Mouse (Mus musculus) testis, postnatal 14 days (tissue): ENCODE measurements at regions not wholly inside any gene's neighbourhood (a gene's known extent, or its start where the extent isn't known, plus 50 kb on each side); places are given as distances from the start of the nearest gene placed in this dataset.

Source experiments
- DNase-seq: peaks from one replicate; pipeline ENCODE4 v3.0.0; 2021; ENCODE audit warnings: low spot score

DNA sequence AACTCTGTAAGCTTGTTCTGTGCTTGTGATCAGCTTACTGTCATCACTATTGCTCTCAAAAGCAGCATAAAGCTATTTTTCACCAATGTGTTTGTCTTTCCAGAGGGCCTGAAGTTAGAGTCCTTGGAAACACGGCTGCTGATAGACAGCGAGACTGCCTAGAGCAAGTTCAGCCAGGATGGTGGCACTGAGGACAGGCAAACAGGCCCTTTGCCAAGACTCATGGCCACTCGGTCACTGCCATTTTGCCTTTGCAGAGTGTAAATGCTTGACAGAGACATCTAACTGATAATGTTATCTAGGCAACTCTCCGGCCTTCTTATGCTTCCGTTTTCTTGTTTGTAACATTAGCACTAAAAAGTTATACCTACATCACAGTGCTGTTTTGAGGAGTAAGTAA lies 280.3 kb upstream of the Smim15 start:
- no peak for DNase-seq

DNA sequence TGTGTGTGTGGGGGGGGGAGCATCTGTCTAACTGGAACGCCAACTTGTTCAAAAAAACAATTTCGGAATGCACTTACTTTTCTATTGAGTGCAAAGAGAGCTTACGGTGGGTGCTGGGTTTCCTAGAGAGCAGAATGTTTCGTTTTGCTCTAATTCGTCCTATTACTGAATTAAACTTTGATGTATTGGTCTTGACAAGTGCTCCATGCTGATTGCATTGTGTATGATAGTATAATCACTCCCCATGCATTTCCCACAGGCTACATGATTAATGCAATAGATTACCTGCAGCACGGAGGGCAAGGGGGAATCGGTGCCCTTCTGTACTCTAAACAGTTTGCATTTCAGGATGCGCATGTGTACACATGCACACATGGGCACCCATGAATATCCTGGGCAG lies 283.7 kb upstream of the Smim15 start:
- no peak for DNase-seq

DNA sequence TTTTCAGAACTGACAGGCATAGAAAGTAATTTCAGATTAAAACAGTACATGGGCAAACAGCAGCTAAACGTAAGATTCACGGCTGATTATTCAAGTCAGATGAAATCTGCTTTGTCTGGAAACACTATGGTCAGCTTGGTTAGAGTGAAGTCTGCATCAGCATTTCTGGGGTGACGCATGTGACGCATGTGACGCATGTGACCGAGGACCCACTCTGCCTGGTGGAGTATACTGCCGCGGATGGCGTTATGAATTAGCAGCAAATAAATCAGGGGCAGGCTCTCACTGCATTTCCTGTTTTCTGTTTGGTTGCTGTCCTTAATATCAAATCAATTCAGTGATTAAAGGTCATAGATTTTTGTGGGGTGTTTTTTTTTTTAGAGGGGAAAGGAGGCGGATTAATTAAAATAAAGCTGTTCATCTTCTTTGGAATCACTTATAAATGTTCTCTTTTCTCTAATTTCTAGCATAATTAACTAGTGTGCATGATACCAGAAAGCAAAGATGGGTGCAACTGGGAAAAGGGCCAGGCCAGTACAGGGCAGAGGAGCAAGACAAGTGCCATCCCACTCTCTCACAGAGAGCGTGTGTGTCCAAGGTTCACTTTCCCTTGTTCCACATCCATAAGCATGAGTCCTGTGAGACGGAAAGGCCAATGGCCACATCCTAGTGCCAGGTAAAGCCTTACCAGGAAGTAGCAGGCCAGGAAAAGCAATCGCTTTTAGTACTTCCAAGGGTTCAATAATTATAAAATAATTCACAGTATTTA lies 285.7 kb upstream of the Smim15 start:
- DNase-seq, result no peak

DNA sequence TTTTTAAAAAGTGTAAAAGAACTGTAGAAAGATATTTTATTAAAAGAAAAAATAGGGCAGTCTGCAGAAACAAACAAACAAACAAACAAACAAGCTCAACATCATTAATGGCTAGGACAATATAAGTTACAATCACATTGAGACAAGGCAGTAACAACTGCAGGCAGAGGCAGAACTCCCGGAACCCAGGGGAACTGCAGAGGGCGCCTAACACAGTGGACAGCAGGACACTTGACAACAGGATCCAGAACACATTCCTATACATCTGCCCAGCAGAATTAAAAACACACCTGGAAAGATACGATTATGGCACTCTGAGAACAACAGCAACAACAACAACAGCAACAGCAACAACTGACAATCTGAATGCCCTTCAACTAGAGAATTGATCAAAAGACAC lies 291.5 kb upstream of the Smim15 start:
- no peak for DNase-seq

DNA sequence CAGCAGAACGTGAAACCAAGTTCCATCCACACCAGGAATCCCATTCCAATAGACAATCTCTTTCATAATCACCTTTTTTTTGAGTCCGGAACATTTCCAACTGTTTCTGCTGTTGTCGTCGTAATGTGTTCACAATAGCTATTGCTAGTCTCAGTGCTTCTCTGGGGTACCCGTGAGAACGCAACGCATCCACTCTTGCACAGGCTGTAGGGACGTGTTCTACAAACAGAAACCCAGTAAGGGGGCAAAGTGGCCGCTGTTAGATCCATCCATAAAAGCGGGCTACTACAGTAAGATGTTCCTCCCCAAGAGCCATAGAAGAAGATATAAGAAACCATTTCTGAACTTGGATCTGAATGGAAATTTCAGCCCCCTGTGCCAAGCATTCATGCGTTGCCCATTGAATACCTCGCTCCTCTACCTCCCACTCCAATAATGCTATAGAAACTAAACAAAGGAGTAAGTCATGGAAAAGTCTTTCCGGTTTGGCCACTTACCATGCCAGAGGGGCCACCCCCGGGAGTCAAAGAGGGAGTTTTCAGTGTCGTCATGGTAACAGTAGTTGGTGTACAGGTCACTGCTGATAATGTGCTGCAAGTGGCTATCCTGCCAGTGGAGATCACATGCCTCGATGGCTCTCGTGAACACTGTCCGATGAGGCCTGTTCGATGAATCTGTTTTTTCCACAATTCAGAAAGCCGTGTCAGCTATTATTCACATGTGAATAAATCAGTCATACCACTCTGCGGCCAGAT lies 300.6 kb upstream of the Smim15 start:
- DNase-seq, result no peak

DNA sequence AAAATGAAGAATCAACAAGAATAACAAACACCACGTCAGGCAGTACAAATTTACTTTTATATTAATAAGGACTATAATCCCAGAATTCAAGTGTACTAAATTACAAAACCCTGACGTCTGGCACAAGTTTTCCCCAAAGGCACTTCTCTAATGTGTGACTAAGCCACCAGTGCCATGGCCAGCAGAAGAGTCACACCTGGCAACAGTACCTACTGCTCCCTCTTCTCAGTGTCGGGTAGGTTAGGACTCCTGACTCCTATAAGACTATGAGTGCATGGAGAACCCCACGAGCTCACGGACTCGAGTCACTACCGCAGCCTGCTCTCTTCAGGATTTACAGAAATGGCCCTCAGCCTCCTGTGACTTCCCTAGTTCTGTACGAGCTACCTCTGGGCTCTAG lies 307.7 kb upstream of the Smim15 start:
- DNase-seq, result no peak

DNA sequence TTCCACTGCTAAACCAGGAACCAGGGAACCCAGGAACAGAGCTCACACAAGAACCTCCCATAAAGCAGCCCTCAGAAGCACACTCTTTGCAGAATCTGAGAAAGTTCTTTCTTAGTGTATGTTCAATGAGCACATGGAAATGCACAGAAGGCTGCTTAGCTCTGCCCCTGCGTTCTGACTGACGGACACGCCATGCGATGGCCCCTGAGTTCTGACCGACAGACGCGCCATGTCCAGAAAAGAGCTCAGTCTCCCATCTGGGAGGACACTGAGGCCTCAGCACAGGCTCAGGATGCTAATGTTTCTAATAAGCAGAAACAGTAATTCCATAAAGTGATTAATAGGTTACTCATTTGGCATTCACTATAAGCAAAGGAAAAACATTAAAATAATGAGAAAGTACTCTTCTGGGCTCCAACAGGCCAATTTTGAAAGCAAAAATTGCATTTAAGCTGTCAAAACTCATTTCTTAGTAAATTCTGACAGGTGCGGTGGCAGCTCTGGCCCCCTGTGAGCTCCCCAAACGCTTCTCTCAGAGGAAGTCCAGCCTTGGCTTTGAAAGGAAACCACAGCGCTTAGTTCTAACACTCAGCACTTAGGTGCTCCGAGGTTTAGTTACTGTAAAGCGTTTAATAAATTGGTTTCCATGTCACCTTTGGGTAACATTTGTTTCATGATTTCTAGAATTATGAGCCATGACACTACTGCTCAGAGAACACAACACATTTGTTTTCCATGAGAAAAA lies 309.9 kb upstream of the Smim15 start:
- no peak for DNase-seq

DNA sequence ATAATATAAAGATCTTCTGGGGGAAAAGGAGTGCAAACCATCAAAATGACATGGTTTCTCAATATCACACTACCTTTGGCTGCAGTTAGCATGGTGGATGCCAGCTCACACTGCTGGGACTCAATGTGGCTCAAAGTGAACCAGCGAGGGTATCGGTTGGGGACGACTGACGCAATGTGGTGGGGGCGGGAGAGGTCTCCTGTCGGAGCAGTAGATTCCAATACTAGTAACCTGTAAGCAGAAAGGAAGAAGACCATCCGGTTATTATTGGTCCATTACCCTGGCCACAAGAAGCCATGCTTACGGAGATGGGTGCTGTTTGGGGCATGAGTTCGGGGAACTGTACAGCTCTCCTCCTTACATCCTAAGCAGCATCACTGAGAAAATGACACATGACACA lies 313.3 kb upstream of the Smim15 start:
- no peak for DNase-seq

DNA sequence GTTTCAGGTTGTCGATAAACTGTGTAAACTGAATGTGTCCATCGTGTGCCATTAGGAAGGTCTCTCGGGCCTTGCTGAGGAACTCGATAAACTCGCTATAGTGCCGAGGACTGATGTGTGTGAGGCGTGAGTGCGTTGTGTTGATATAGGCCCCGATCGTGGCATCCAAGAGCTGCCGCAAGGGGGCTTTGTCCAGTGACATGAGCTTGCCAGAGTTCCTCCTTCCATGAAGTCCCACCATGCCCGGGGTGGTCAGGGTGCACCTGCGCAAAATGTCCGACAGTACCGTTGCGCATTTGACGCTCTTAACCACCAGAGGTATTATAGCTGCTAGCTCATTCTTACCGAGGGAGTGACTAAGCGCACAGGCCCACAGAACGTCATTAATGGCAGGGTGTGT lies 317.8 kb upstream of the Smim15 start:
- no peak for DNase-seq

DNA sequence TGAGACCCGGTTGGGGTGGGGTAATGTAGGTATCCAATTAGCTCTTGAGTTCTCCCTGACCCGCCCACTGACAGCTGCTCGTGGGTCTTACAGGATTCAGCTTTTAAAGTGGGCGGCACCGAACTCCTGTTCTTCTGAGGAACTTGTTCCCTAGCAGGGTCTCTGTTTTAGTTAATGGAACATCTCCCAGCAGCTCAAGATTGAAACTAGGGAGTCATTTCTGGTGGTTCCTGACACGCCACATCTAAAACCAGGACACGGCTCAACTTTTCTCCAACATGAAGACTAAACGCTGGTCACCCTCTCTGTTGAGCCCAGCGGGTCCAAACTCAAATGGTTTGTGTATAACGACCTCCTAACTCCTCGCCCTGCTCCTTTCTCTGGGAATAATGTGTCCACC lies 322.3 kb upstream of the Smim15 start:
- DNase-seq, result no peak

DNA sequence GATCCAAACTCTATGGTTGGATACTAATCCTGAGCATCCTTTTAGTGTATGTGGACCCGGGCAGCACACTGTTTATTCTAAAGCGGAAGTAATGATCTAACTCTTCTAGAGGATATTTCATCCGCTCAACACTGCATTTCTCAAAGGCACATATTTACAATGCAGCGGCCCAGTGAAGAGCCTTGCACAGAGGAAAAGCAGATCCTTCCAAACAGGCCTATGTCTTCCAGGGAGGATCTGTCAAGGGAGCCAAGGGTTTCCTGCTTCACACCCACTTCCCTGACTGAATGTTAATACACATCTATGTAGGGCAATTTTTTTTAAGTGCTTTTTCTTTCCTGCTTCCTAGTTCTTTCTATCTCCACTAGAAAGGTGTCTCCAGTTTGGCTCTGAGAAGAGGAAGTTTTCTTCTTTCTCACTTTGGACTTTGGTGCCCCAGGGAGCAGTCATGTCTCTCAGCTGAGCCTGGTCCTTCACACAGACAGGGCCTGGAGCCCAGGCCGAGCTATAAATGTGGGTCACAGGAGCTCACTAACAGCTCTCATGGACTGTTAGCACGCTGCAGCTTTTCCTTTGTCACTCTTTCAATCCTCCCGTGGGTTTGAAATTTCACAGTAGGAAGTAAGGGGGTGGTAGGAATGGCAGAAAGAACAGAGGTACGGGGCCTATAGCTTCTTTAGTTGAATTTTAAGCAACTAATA lies 323.2 kb upstream of the Smim15 start:
- DNase-seq, result no peak

DNA sequence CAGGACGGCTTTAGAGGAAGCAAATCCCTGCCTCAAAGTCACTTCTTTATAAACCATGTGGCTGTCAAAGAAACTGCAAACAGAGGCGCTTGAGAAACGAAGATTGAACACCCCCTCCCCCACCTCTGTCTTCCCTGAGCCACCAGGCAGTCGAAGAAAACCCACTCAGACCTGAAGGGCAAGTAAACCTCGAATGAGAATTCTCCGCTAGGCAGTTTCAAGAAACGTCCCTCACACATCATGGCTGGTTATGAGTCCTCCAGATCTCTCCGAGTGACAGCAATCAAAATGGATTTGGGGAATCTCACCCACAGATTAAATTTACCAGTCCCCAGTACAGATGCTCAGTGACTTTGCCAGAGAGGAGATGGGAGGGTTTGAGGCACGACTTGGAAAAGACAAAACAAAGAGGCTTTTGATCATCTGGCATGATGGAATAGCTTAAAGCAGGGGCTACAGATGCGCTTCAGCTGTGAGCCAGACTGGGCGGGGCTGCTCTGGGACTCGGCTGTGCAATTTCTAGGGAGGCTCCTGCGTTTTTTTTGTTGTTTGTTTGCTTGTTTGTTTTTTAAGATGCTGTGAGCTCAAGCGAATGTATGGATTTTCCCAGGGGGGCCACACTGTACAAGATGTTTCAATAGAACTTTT lies 325.1 kb upstream of the Smim15 start:
- no peak for DNase-seq

DNA sequence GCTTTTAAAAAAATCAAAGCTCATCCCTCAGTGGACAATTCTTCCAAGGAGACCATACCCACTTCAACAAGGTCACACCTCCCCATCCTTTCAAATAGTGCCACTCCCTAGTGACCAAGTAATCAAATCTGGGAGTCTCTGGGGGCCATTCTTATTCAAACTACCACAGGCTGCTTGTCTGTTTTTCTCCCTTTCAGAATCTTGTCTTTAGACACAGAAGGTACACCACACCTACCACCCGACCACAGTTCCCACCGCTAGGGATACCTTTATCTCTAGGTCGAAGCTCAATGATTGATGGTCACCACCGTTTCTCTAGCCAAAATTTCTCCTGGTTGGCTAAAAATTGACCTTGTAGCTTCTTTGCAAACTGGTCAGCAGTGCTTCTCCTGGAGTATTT lies 328.6 kb upstream of the Smim15 start:
- no peak for DNase-seq

DNA sequence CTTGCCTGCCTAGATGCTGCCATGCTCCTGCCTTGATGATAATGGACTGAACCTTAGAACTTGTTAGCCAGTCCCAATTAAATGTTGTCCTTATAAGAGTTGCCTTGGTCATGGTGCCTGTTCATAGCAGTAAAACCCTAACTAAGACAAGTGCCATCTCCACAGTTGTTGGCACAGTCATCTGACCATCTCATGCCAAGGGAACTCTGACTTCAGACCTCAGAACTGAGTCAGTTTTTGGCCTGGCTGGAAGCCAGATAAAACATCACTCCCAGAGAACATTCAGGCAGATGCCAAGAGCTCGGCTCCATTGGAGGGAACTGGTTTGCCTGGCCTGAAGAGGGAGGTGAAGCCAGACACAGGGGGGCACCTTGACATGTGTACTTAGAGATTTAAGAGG lies 330.2 kb upstream of the Smim15 start:
- DNase-seq, result no peak

DNA sequence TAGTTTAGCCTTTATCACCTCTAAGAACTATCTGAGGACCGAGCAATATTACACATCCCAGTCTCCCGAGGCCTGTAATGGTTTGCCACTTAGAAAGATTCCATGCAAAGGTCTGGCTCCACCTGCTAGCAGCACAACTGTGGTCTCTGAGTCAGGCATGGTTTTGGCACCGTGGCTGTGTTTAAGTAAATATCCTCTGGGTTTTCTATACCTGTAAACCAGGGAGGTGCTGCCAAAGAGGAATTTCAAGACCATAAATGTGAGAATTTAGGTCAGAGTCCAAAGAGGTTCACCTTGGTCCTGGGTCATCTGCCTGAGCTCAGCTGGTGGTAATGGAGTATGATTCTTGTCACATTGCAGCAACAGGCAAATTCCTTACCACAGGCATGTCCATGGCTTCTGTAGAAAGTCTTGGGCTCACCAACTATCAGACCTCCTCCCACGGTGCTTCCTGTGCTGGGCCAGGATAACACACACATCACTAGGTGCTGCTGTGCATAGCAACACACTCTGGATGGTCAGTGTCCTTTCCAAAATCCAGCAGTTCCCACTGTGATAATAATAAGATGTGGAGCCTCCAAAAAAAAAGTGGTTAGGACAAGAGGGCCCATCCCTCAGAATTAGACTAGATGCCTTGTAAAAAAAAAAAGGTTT lies 332.8 kb upstream of the Smim15 start:
- no peak for DNase-seq

DNA sequence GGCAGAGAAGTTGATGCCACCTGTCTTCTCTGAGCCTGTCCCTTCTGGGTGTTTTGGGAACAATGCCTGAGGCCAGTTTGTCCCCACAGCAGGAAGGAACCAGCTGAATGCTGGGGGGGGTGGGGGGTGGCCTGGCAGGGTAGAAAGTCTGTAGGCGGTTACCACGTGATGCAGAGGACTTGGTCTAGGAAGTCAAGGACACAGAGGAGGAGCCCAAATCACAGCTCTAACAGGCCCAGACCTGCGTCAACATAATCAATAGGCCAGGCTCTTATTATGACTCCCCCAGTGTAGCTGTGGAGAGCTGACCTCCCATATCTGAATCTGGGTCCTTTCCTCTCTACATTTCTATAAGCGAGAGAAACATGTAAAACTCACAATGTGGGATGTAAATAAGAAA lies 333.9 kb upstream of the Smim15 start:
- no peak for DNase-seq

DNA sequence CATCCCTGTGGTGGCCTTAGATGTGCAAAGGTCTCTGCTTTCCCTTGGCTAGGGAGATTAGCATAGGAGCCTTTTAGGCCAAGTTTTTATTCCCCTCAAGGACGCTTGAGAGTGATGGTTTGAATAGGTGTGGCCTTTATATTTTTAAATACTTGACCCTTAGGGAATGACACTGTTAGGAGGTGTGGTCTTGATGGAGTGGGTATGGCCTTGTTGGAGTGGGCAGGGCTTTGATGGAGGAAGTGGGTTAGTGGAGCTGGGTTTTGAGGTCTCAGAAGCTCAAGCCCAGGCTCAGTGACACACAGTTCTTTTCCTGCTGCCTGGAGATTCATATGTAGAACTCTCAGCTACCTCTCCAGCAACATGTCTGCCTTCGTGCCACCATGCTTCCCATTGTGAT lies 334.4 kb upstream of the Smim15 start:
- DNase-seq, result no peak

DNA sequence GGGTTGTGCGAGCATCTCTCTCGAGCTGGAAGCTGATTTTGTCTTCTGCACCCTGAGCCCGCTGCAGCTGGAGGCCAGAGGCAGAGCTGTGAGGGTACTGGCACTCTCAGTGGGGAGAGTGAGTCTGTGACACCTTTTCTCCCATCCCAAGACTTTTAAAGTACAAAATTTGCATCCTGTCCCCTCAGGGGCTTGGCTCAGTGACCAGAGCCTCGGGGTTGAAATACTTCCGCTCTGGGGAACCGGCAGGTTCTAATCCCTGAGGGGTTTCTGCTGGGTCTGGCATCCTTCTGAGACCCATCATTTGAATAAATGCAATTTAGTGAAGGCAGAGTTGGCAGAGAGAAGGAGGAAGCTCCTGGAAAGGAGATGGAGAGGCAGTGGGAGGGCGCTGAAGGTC lies 340.5 kb upstream of the Smim15 start:
- no peak for DNase-seq

DNA sequence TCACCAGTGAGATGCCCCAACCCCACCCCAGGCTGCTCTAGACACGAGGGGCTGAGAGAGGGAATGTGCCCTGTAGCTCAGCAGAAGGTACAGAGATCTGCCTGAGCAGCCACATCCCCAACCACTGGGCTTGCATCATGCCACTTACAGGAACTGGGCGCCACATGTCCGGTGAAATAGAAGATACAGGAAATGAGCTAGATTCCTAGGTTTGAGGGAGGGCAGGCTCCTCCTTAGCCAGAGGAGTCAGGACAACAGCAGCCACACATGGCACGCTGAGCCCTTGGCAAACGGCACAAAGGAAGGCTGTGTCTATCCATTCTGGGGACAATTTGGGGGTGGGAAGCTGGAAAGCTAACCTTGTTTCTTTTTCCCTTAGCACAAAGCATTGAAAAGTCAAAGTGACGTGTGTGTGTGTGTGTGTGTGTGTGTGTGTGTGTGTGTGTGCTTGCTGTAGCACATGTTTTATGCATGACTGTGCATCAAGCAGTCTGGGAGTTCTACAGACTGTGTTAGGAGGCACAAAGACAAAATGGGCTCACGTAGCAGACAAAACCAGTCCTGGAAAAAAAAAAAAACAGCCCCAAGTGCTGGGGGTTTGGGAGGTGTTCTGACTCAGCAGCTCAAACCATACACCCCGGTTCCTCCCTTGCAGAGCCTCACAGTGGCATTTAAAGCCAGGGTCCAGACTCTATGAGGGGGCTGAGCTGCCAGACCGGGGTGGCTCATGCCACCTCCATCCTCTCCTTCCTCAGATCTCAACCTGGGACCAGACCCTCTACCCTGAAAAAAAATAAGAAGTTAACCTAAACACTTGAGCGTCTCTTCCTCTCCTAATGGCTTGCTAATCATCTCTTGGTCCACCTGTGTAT lies 343.7 kb upstream of the Smim15 start:
- DNase-seq, result no peak

DNA sequence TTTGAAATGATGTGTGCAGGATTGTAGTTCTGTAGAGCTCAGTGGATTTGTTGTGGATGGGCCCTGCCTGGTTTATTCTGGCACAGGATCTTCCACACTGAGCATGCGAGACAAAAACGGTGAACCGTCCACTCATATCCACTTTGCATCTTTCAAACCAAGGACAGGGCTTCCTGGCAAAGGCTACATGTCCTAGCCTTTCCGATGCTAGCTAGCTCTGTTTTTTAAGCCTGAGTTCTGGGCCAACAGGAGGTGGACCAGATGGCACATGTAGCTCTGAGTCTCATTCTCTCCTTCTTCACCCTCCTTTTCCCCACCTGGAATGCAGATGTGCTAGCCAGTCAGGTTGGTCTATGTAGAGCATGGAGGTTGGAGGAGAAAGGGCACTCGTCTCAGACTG lies 345.0 kb upstream of the Smim15 start:
- no peak for DNase-seq
